Mouse (Mus musculus) limb, embryonic 13.5 days (tissue): ENCODE measurements around the gene Mast1. TPM values are rescaled to one million over a fixed set of nuclear protein-coding genes. Genes with fewer than 3 reads are reported as not detected.
"Not testable (repeated sequence)": the region's sequence is repeated elsewhere in the genome, so short reads cannot be mapped to it uniquely, and the experiment has no call there.

Experiments used
- ATAC-seq: fragments of 200-750 bp; cut with Nextera tagmentation; 2 replicates; pipeline ENCODE4 v1.8.0; 2017; ENCODE audit warnings: low read depth, moderate number of reproducible peaks, moderate TSS enrichment; ENCODE audit not compliant: low FRiP score
- H3K27ac ChIP-seq: fragments of 300-500 bp; sonication (generic); 2 replicates; pipeline ENCODE4 v1.5.1; 2015; ENCODE audit warnings: inconsistent platforms, mild to moderate bottlenecking, moderate library complexity
- H3K27me3 ChIP-seq: fragments of 300-500 bp; sonication (generic); 2 replicates; pipeline ENCODE4 v1.6.1; 2015; ENCODE audit warnings: mild to moderate bottlenecking, inconsistent platforms
- H3K36me3 ChIP-seq: fragments of 300-500 bp; sonication (generic); 2 replicates; pipeline ENCODE4 v1.6.1; 2015; ENCODE audit warnings: inconsistent platforms, mild to moderate bottlenecking, moderate library complexity
- H3K4me1 ChIP-seq: fragments of 300-500 bp; sonication (generic); 2 replicates; pipeline ENCODE4 v1.6.1; 2015; ENCODE audit warnings: inconsistent platforms
- H3K4me2 ChIP-seq: fragments of 300-500 bp; sonication (generic); replicated peaks from 2 replicates; pipeline ENCODE4 v1.6.1; 2015; ENCODE audit warnings: inconsistent platforms, mild to moderate bottlenecking, moderate library complexity
- H3K4me3 ChIP-seq: fragments of 300-500 bp; sonication (generic); 2 replicates; pipeline ENCODE4 v1.5.1; 2015; ENCODE audit warnings: moderate library complexity, mild to moderate bottlenecking, inconsistent platforms
- H3K9ac ChIP-seq: fragments of 300-500 bp; sonication (generic); 2 replicates; pipeline ENCODE4 v1.6.1; 2015; ENCODE audit warnings: mild to moderate bottlenecking, inconsistent platforms
- H3K9me3 ChIP-seq: fragments of 300-500 bp; sonication (generic); 2 replicates; pipeline ENCODE4 v1.6.1; 2016; ENCODE audit warnings: inconsistent platforms
- WGBS: fragments of 180-500 bp; shearing (Covaris S2); methylation state at CpG from one replicate; pipeline ENCODE4 v1.1.7; 2015; 5-methylcytosine and 5-hydroxymethylcytosine counted together
- polyA plus RNA-seq: library from polyadenylated mRNA; unstranded; fragments of >200 nt; fragmentation: Nextera tagmentation; extraction: Ambion mirVana; gene quantifications from 2 replicates; pipeline ENCODE4 v1.2.1, GENCODE M21; 2015

Gene Mast1
- polyA plus RNA-seq, 1 experiment from 2014 or later, result 0.55 TPM

GRCm38 (mm10) chr8:84911854-84912253, 25.3 kb downstream of the Mast1 start:
- Histone ChIP-seq H3K9me3 (peaks cover 11% of the 10 kb centered on the region; the same call in 1 of the 2 replicates), H3K27me3 (peaks cover 79% of the 10 kb centered on the region), H3K9ac (no peak overlapping the region), H3K4me3 (no peak overlapping the region), H3K4me2 (no peak overlapping the region), H3K27ac (no peak overlapping the region), H3K36me3 (peaks cover 8% of the 10 kb centered on the region), H3K4me1 (peaks cover 22% of the 10 kb centered on the region)
- ATAC-seq, result no peak
- WGBS, result 87% methylated on average over 9 of the region's 9 CpGs

- Histone ChIP-seq H3K4me1 (peaks cover 22% of the 10 kb centered on the region), H3K9ac (no peak overlapping the region), H3K4me2 (no peak overlapping the region), H3K4me3 (no peak overlapping the region), H3K36me3 (peaks cover 8% of the 10 kb centered on the region), H3K9me3 (peaks cover 11% of the 10 kb centered on the region; the same call in 1 of the 2 replicates), H3K27ac (no peak overlapping the region), H3K27me3 (peaks cover 67% of the 10 kb centered on the region)
- WGBS, result 85% methylated on average over 6 of the region's 6 CpGs
- no peak for ATAC-seq
These were observed 26.6 kb downstream of the Mast1 start for GRCm38 (mm10) chr8:84910551-84910950.

DNA sequence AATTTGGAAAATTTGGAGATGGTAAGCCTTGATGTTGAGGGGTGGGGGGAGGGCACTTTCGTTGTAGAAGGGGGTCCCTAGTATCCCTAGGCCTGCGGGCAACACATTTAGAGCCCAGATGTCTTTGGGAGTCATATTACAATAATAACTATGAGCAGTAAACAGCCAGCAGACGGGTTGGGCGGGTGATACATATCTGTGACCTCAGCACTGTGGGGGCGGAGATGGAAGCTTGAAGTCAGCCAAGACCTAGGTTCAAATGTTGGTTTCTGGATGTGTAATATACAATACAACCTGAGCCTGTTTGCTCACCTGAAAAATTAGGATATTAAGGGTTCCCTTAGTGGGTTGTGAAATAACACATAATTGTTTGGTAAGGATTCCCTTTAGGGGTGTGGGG, 27.2 kb downstream of the Mast1 start:
- Histone ChIP-seq H3K4me3 (no peak overlapping the region), H3K9me3 (0 out of 2 replicates have a peak, but pooled peaks cover 5% of the 10 kb centered on the region), H3K36me3 (peaks cover 8% of the 10 kb centered on the region), H3K27ac (no peak overlapping the region), H3K9ac (no peak overlapping the region), H3K27me3 (peaks cover 61% of the 10 kb centered on the region), H3K4me1 (peaks cover 22% of the 10 kb centered on the region), H3K4me2 (peak overlapping the region; percentile 81; the same call in 1 of the 2 replicates)
- ATAC-seq, result no peak
- WGBS, result 54% methylated on average over 5 of the region's 5 CpGs

DNA sequence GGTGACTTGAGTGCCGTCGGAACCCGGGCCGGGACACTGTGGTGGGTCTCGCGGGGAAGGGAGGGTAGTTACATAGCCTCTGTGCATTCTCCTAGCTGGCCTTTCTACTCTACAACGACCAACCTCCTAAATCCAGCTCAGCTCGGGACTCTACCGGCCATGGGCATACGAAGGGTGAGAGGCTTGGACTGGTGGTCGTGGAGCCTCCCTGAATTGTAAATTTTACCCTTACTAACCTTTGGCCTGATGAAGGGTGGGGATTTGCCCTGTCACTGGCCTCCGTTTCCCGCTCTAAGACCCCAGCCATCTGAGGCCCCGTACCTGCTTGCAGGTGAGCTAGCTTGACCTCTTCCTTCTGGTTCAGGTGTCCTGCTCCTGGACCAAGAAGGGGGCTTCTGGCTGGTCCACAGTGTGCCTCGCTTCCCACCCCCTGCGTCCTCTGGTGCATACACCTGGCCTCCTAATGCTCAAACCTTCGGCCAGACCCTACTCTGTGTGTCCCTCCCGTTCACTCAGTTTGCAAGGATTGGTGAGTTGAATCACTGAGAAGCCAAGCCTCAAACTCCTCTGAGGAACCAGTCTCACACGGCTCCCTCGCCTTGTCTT, 27.9 kb downstream of the Mast1 start:
- WGBS, result 42% methylated on average over 20 of the region's 20 CpGs
- peak overlapping the region; percentile 57 for H3K4me3 ChIP-seq
- no peak for ATAC-seq
- peaks cover 22% of the 10 kb centered on the region for H3K4me1 ChIP-seq
- 0 out of 2 replicates have a peak, but pooled peaks cover 4% of the 10 kb centered on the region for H3K9me3 ChIP-seq
- H3K27me3 ChIP-seq, result peaks cover 54% of the 10 kb centered on the region
- H3K9ac ChIP-seq, result peak overlapping the region; percentile 67
- H3K27ac ChIP-seq, result no peak overlapping the region
- H3K36me3 ChIP-seq, result peaks cover 8% of the 10 kb centered on the region
- peak overlapping the region; percentile 81 for H3K4me2 ChIP-seq

- Histone ChIP-seq H3K9ac (peak within 1 kb of the TSS; percentile 67), H3K4me1 (peaks cover 24% of the 10 kb centered on the region), H3K36me3 (peaks cover 8% of the 10 kb centered on the region), H3K27ac (no peak within 1 kb of the TSS), H3K4me2 (peak within 1 kb of the TSS; percentile 81), H3K4me3 (peak within 1 kb of the TSS; percentile 57), H3K9me3 (no peaks in the 10 kb centered on the region), H3K27me3 (peaks cover 48% of the 10 kb centered on the region)
- peak; percentile 91 for ATAC-seq
- under 1% methylated on average over 45 of the region's 45 CpGs for WGBS
These were observed 28.6 kb downstream of the Mast1 start, which contains the start of gene Dnase2a for GRCm38 (mm10) chr8:84908421-84909161. Gene Dnase2a, plus strand, starts transcription at chr8:84908560.

DNA sequence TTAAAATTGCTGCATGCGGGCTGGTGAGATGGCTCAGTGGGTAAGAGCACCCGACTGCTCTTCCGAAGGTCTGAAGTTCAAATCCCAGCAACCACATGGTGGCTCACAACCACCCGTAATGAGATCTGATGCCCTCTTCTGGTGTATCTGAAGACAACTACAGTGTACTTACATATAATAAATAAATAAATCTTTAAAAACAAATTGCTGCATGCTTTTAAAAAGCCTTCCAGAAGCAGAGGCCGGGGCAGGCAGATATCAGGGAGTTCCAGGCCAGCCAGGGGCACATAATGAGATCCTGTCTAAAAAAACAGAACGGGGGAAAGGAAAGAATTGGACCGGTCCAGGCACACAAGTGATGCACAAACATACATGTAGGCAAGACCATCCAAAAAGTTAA, 29.2 kb downstream of the Mast1 start:
- ATAC-seq, H3K27ac ChIP-seq, H3K9ac ChIP-seq, H3K9me3 ChIP-seq, H3K36me3 ChIP-seq: not testable (repeated sequence)
- 30% methylated on average over 7 of the region's 7 CpGs for WGBS
- Histone ChIP-seq H3K4me1 (peaks cover 26% of the 10 kb centered on the region), H3K4me2 (peak overlapping the region; percentile 81), H3K27me3 (peaks cover 43% of the 10 kb centered on the region), H3K4me3 (peak overlapping the region; percentile 57)

DNA sequence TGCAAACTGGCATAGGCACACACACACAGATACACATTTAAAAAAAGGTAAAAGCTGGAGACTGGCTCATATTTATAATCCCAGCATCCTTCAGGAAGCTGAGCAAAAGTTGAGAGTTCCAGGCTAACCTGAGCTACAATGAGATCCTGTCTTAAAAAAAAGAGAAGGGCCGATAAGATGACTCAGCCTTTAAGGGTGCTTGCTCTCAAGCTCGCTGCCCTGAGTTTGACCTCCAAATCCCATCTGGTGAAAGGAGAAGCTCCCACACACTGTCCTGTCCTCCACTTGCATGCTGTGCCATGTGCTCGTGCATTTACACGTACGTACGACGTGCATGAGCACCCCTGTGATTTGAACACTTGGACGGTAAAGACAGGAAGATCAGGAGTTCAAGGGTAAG, 29.7 kb downstream of the Mast1 start:
- H3K9me3 ChIP-seq, result no peaks in the 10 kb centered on the region
- no peak for ATAC-seq
- no peak overlapping the region for H3K4me2 ChIP-seq
- peaks cover 23% of the 10 kb centered on the region for H3K4me1 ChIP-seq
- no peak overlapping the region for H3K9ac ChIP-seq
- H3K36me3 ChIP-seq, result peaks cover 8% of the 10 kb centered on the region
- no peak overlapping the region for H3K4me3 ChIP-seq
- H3K27me3 ChIP-seq, result peaks cover 38% of the 10 kb centered on the region
- H3K27ac ChIP-seq, result no peak overlapping the region
- WGBS, result 76% methylated on average over 8 of the region's 8 CpGs

GRCm38 (mm10) chr8:84907037-84907436, 30.1 kb downstream of the Mast1 start:
- no peak overlapping the region for H3K4me2 ChIP-seq
- H3K4me3 ChIP-seq, result no peak overlapping the region
- no peak for ATAC-seq
- H3K27me3 ChIP-seq, result peaks cover 33% of the 10 kb centered on the region
- peaks cover 8% of the 10 kb centered on the region for H3K36me3 ChIP-seq
- no peak overlapping the region for H3K9ac ChIP-seq
- 94% methylated on average over 9 of the region's 9 CpGs for WGBS
- no peaks in the 10 kb centered on the region for H3K9me3 ChIP-seq
- H3K4me1 ChIP-seq, result peaks cover 24% of the 10 kb centered on the region
- no peak overlapping the region for H3K27ac ChIP-seq

GRCm38 (mm10) chr8:84904351-84904750, 32.8 kb downstream of the Mast1 start:
- ATAC-seq, result no peak
- H3K27me3 ChIP-seq, result peaks cover 14% of the 10 kb centered on the region
- H3K4me2 ChIP-seq, result no peak overlapping the region
- 87% methylated on average over 7 of the region's 7 CpGs for WGBS
- H3K9me3 ChIP-seq, result no peaks in the 10 kb centered on the region
- H3K4me1 ChIP-seq, result peaks cover 20% of the 10 kb centered on the region
- no peak overlapping the region for H3K27ac ChIP-seq
- H3K9ac ChIP-seq, result no peak overlapping the region
- no peak overlapping the region for H3K4me3 ChIP-seq
- H3K36me3 ChIP-seq, result no peaks in the 10 kb centered on the region

DNA sequence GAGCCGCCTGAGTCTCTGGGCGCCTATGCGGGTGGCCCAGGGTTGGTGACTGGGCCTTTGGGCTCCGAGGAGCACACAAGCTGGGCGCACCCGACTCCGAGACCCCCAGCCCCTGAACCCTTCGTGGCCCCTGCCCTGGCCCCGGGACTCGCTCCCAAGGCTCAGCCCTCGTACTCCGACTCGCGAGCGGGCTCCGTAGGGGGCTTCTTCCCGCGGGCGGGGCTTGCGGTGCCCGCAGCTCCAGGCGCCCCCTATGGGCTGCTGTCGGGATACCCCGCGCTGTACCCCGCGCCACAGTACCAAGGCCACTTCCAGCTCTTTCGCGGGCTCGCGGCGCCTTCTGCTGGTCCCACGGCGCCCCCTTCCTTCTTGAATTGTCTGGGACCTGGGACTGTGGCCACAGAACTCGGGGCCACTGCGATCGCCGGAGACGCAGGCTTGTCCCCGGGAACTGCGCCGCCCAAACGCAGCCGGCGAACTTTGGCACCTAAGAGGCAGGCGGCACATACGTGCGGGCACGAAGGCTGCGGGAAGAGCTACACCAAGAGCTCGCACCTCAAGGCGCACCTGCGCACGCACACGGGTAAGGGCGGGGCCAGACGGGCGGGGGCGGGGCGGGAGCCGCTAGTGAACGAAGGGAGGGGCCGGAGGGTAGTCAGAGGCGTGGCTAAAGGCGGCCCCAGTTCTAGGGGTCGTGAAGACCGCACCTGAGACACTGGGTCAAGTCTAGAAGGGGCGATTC, 34.1 kb downstream of the Mast1 start:
- peak overlapping the region; percentile 80 for H3K9ac ChIP-seq
- peak; percentile 87 for ATAC-seq
- H3K27me3 ChIP-seq, result peaks cover 8% of the 10 kb centered on the region; the same call in 1 of the 2 replicates
- H3K4me3 ChIP-seq, result peak overlapping the region; percentile 60
- WGBS, result under 1% methylated on average over 68 of the region's 68 CpGs
- H3K9me3 ChIP-seq, result no peaks in the 10 kb centered on the region
- H3K4me2 ChIP-seq, result peak overlapping the region; percentile 89
- H3K27ac ChIP-seq, result peak overlapping the region; percentile 34; the same call in 1 of the 2 replicates
- H3K36me3 ChIP-seq, result no peaks in the 10 kb centered on the region
- peaks cover 14% of the 10 kb centered on the region for H3K4me1 ChIP-seq

DNA sequence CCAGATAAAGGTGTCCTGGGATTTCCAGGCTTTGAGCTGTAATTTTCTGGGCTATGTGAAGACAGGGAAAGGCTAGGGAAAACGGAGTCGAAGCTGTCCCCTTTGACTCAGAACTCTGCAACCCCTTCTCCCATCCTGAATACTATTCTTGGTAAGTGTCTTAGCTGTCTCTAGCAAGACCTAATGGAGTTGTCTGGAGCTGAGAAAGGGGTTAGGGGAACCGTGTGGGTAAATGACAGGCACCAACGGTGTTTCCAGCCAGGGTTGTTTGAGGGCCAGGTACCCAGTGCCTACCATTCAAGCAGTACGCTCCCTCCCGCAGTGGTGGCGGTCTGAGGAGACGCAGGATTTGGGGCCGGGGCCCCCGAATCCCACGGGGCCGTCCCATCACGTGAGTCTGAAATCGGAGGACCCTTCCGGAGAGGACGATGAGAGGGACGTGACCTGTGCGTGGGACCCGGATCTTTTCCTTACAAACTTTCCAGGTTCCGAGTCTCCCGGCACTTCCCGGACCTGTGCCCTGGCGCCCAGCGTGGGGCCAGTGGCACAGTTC, 34.7 kb downstream of the Mast1 start:
- Histone ChIP-seq H3K4me1 (peaks cover 14% of the 10 kb centered on the region), H3K4me2 (peak overlapping the region; percentile 89), H3K9ac (peak overlapping the region; percentile 80), H3K4me3 (peak overlapping the region; percentile 60), H3K27me3 (peaks cover 8% of the 10 kb centered on the region; the same call in 1 of the 2 replicates), H3K36me3 (no peaks in the 10 kb centered on the region), H3K9me3 (no peaks in the 10 kb centered on the region), H3K27ac (peak overlapping the region; percentile 34; the same call in 1 of the 2 replicates)
- WGBS, result 2% methylated on average over 24 of the region's 24 CpGs
- no peak; the same call in 1 of the 2 replicates for ATAC-seq
